Mouse (Mus musculus) gastrocnemius, postnatal 10 days (tissue): ENCODE results near the gene Ptprn. TPM values are rescaled to one million over a fixed set of nuclear protein-coding genes. Genes with fewer than 3 reads are reported as not detected.

Experiments used
- DNase-seq: peaks from one replicate; pipeline ENCODE4 v3.0.0; 2021; ENCODE audit warnings: mixed read lengths
- microRNA-seq, 2 experiments: library from miRNA; unstranded; fragments of <30 nt; microRNA quantifications; one replicate each; pipeline ENCODE4 v1.2.0; 2021
- total RNA-seq, 2 experiments: library from RNA; stranded (reverse); gene quantifications; 2 replicates each; pipeline ENCODE4 v1.2.3; 2021

Ptprn gene
- total RNA-seq, 2 experiments from 2014 or later: 0.65 to 0.68 TPM

DNA sequence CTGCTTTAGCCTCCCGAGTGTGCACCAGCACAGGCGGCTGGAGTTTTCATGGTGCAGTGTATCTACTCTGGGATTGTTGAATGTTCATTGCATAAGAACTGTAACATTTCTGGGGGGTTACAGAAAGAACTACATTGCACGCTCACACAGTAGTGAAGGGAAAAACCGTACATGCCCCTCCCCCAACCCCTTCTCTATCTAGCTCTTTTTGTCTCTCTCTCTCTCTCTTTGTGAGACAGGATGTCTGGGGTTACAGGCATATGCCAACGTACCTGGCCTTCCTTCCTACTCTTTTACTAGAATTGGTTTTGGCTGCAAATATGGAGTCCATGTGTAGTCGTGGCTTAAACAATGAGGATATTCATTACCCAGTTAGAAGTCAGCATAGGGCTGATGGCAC, 41.4 kb downstream of the Ptprn start:
- DNase-seq: no peak

DNA sequence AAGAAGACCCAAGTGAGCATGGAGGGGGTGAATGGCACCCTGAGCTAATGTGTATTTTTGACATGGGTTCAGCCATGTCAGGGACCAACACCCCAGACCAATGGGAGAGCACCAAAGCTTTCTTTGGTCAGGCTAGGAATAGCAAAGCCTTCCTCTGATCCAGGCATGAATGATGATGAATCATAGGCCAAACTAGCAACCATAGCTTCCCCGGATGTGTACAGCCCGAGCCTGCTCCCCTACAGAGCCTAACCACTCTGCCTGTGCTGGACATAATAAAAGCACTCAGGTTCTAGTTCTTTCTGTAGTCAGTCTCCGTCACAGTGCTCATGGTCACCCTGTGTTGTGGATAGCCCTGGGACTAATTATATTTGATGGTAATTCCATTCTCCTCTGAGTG, 42.8 kb downstream of the Ptprn start:
- DNase-seq: no peak

DNA sequence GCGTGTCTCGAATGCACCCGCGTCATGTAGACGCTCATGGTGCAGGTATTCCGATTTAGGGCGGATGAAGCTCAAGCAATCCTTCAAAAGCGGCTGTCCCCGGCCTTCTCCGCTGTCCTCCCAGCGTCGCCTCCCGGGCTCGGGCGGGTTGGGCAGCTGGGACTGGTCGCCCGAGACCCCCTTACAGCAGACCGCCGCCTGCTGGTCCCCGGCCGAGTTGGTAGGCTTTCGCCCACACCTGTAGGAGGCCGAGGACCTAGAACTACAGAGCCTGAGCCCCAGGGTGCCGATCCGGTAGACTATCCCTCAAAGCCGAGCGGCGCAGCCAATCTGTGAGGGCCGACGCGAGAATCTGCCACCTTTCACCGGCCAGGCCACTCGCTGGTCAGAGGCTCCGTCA, 44.8 kb downstream of the Ptprn start, which contains the start of gene Tuba4a:
Tuba4a (minus strand) TSS at position 335 of the 400 bp plus-strand sequence.
- no peak for DNase-seq

DNA sequence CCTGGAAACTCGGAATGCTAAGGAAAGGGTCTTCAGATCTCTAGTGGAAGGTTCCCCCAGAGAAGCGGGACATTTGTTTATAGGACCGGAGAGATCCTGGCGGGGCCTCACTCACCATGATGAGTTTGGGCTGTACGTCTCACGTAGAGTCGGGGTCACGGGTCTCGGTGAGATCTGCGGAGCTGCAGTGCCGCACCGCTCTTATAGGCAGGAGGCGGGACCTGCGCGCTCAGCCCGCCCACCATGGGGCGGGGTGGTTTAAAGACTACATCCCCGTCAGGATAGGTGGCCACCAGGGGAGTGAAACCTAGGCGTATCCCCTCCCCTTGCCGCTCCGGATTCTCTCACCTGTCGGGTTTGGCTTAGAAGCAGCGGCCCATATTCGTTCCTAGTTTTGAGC, 45.2 kb downstream of the Ptprn start:
- peak; percentile 84 for DNase-seq

- DNase-seq: peak; percentile 74
These were observed 45.9 kb downstream of the Ptprn start for GRCm38 (mm10) chr1:75218227-75219001.

GRCm38 (mm10) chr1:75217893-75218226, 46.4 kb downstream of the Ptprn start:
- no peak for DNase-seq

DNA sequence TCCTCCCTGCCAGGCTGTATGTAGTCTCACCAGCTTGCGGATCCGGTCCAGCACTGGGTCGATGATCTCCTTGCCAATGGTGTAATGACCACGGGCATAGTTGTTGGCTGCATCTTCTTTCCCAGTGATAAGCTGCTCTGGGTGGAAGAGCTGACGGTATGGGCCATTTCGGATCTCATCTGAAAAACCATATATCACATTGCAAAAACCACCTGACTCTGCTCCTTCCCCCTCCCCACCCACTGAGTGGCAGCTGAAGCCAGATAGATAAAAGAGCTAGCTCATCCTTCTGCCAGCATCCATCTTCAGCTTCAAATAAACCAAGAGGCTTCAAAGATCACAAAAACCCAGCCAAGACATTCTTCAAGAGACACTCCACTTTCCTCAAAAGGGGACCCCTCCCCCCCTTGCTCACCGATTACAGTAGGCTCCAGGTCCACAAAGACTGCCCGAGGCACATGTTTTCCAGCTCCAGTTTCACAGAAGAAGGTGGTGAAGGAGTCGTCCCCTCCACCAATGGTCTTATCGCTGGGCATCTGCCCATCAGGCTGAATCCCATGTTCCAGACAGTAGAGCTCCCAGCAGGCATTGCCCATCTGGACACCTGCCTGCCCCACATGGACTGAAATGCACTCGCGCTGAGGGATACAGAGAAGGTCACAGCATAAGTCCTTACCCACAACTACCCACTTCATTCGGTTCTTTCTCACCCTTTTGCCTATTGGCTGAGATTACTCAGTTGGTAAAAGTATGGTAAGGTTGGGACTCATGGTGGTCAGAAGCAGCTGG, 47.3 kb downstream of the Ptprn start:
- DNase-seq: peak; percentile 49

DNA sequence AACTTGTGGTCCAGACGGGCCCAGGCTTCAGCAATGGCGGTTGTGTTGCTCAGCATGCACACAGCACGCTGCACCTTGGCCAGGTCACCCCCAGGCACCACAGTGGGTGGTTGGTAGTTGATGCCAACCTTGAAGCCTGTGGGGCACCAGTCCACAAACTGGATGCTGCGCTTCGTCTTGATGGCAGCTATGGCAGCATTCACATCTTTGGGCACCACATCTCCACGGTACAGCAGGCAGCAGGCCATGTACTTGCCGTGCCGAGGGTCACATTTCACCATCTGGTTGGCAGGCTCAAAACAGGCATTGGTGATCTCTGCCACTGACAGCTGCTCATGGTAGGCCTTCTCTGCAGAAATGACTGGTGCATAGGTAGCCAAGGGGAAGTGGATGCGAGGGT, 48.5 kb downstream of the Ptprn start:
- DNase-seq: peak; percentile 27

- DNase-seq: no peak
These were observed 49.4 kb downstream of the Ptprn start for GRCm38 (mm10) chr1:75214886-75215285.

- no peak for DNase-seq
These were observed 49.9 kb downstream of the Ptprn start for GRCm38 (mm10) chr1:75214442-75214841.

DNA sequence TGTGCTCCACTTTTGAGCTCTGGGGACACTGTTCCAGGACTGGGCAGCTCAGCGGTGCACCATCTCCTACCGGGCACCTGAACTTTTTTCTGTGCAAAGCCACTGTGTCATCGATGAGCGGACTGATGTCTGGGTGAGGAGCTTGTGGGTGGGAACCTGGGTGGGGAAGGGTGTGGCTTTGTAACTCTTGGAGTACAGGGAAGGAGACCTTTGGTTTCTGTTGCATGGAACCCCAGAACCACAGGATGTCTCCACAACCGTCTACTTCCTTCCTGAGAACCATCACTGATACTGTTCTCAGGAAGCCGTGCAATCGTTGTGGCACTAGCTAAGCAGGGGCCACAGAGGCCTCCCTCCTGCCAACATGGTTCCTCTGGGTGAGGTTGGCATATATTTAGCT, 51.2 kb downstream of the Ptprn start:
- no peak for DNase-seq

DNA sequence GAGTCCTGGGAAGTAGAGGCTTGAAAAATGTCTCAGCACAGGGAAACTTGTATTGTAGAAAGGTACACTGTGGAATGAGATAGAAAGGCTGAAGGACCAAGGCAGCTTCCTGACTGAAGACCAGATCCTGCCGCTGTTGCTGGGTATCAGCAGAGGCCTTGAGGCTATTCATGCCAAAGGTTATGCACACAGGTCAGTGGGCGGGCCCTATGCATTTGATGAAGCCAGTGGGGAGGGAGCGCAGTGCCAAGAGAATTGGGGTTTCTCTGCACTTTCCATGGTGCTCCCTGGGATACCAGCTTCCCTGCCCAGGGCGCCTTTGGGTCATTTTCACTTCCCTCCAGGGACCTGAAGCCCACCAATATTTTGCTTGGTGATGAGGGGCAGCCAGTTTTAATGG, 51.8 kb downstream of the Ptprn start:
- DNase-seq: no peak

GRCm38 (mm10) chr1:75211141-75211708, 53.1 kb downstream of the Ptprn start:
- no peak for DNase-seq

GRCm38 (mm10) chr1:75210136-75211087, 53.9 kb downstream of the Ptprn start, which contains the start of the genes Glb1l and Stk16:
Gene Glb1l, minus strand, starts transcription at chr1:75210813.
Gene Stk16, plus strand, starts transcription at chr1:75210838.
- DNase-seq: peak; percentile 96

DNA sequence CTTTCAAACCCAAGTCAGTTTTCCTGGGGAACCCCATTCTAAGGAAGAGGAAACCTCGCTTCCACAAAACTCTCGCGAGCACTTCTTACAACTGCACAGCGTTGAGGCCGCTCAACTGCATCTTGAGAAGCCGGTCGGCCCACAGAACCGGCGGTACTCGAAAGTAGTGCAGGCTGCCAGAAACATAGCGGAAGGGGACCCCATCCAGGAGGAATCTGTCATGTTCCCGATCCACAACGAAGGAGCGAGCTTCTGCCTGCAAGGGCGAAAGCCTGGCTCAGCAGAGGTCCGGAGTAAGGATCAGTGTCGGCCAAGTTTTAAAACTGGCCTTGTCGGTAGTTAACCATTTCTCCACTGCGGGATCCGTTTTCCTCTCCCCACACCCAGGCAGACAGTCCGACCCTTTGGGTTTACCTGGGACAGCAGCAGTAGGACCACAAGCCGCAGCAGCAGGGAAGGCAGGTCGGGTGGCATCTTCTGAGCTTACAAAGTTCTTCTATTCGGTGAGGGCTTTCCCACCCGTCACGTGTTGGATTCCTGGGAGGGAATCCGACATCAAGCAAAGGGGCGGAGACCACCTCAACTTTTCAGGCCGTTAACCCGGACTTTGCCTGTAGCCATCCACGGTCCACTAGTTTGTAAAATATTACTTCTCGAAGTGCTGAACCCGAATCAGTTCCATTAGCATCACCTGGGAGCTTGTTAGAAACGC, 55.2 kb downstream of the Ptprn start:
- DNase-seq: peak; percentile 37

GRCm38 (mm10) chr1:75201236-75201635, 63.1 kb downstream of the Ptprn start:
- no peak for DNase-seq

Small RNAs within 50 kb of the gene (microRNA-seq; reads per million reads assigned to microRNA genes)
- 0 reads per million in 2 experiments for gene Gm27943

Other genes with a start within 250 kb of the Ptprn start
- gene Nhej1, start 139.3 kb downstream of the Ptprn start, total RNA-seq: 1 to 10 TPM; 4.0 to 5.4 TPM
- not detected for gene Slc23a3, start 130.6 kb downstream of the Ptprn start, total RNA-seq
- 10 to 100 TPM; 20.1 to 22.3 TPM for gene Cnppd1, start 121.8 kb downstream of the Ptprn start, total RNA-seq
- gene Retreg2, start 121.7 kb downstream of the Ptprn start, total RNA-seq: 10 to 100 TPM; 18.1 to 21.5 TPM
- gene Zfand2b, start 95.9 kb downstream of the Ptprn start, total RNA-seq: 10 to 100 TPM; 12.4 to 14.0 TPM
- gene Abcb6, start 84.1 kb downstream of the Ptprn start, total RNA-seq: 10 to 100 TPM; 20.8 to 24.2 TPM
- 1 to 10 TPM; 6.8 to 9.4 TPM for gene Ankzf1, start 72.4 kb downstream of the Ptprn start, total RNA-seq
- 10 to 100 TPM; 50.8 to 51.0 TPM for gene Atg9a, start 72.3 kb downstream of the Ptprn start, total RNA-seq
- gene Glb1l, start 53.7 kb downstream of the Ptprn start, total RNA-seq: 1 to 10 TPM; 6.5 to 8.6 TPM
- 10 to 100 TPM; 31.8 to 40.3 TPM for gene Stk16, start 53.7 kb downstream of the Ptprn start, total RNA-seq
- gene Tuba4a, start 44.6 kb downstream of the Ptprn start, total RNA-seq: 100 to 1,000 TPM; 490 to 573 TPM
- not detected for gene A630095N17Rik, start 32.4 kb downstream of the Ptprn start, total RNA-seq
- 10 to 100 TPM; 32.4 to 38.8 TPM for gene Dnajb2, start 28.1 kb downstream of the Ptprn start, total RNA-seq
- gene Resp18, start 13.9 kb upstream of the Ptprn start, total RNA-seq: not detected
- 10 to 100 TPM; 51.0 to 53.8 TPM for gene Dnpep, start 53.5 kb upstream of the Ptprn start, total RNA-seq
- gene Des, start 95.8 kb upstream of the Ptprn start, total RNA-seq: 1,000 to 10,000 TPM; 1,482 to 1,503 TPM
- gene Speg, start 110.8 kb upstream of the Ptprn start, total RNA-seq: 100 to 1,000 TPM; 196 to 209 TPM
- gene Gmppa, start 171.4 kb upstream of the Ptprn start, total RNA-seq: 10 to 100 TPM; 35.6 to 39.7 TPM
- not detected for gene Asic4, start 185.9 kb upstream of the Ptprn start, total RNA-seq
- 10 to 100 TPM; 22.2 to 32.0 TPM for gene Chpf, start 214.8 kb upstream of the Ptprn start, total RNA-seq
- gene Tmem198, start 215.0 kb upstream of the Ptprn start, total RNA-seq: under 1 TPM; 0.68 to 0.87 TPM
- gene Obsl1, start 241.9 kb upstream of the Ptprn start, total RNA-seq: 100 to 1,000 TPM; 107 to 122 TPM
- gene Inha, start 242.6 kb upstream of the Ptprn start, total RNA-seq: 10 to 100 TPM; 11.9 to 12.8 TPM